Mouse (Mus musculus): ENCODE measurements at regions not wholly inside any gene's neighbourhood (a gene's known extent, or its start where the extent isn't known, plus 50 kb on each side); places are given as distances from the start of the nearest gene placed in this dataset.
A peak's percentile ranks its signal among the peaks of the same experiment; 100 is the strongest.

DNA sequence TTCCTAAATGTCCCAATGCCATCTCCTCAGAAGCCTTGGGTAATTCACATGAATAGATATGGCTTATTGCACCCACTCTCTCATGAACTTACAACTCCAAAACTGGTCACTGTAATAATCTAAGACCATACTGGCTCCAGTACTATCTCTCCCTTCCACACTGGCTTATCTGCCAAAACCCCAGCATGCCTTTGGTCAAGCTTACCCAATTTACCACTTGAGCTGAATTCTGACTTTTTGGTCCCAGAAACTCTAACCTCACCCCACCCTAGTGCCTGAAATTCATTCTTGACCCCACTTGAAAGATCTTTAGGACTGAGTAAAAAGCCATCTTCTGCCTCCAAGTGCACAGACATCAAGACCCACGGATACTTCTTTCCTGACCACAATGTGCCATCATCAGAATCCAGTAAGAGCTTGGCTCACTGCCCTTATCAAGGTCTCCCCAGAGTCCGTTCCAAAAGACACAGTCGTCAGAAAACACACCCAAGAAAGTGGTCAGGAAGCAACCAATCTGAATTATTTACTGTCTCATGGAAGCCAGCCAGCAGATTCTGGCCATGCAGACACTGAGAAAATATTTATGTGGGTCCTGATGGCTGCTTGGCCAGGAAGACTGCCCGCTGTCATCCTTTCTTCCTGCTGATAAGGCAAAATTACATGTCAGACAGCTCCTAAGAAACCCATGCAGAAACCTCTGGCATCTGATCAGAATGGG lies 70.3 kb upstream of the Trabd2b start:
- TF ChIP-seq CTCF (conservative IDR thresholded peaks at IDR 0.05): no peak
- DNase-seq (ENCODE audit: low spot score in 2 of 2): no peak
- Histone ChIP-seq H3K4me3 (no peak overlapping the region), H3K27ac (no peak overlapping the region)

DNA sequence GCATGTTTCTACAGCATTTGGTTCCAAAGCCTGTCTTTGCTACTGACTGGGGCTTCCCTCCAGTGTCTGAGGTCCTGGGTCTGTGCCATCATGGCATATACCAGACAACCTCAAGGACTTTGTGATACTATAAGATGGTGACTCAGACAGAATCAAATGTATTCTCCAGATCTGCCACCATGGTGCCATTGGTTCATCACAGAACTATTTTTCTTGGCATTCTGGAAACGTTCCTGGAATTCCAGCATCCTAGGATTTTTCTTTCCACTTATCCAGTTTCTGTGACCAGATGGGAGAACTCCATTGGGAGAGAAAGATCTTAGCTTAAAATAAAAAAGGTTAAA lies 69.8 kb upstream of the Trabd2b start:
- TF ChIP-seq CTCF (conservative IDR thresholded peaks at IDR 0.05): no peak
- Histone ChIP-seq H3K4me3 (no peak overlapping the region), H3K27ac (no peak overlapping the region)
- DNase-seq (ENCODE audit: low spot score in 2 of 2): no peak

DNA sequence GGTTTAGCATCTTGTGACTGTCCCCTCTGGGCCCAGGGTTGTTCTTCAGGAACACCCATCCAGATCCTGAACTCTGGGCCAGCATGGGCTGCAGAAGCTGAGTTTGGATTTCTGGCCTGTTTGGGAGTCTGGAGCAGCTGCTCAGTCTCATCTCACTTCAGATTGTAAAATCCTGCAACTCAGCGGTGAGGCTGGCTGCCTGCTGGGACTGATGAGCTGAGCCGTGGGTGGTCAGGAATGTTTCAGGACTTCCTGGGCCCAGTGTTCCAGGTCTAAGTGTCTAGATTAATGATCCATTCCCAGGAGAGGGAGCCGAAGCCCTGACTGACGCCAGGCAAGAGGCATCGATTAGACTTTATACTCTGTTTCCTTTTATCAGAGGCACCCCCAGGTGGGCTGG lies 66.7 kb upstream of the Trabd2b start:
- Histone ChIP-seq H3K27ac (no peak overlapping the region), H3K4me3 (no peak overlapping the region)
- no peak for TF ChIP-seq CTCF (conservative IDR thresholded peaks at IDR 0.05)
- no peak for DNase-seq (ENCODE audit: low spot score in 2 of 2)

DNA sequence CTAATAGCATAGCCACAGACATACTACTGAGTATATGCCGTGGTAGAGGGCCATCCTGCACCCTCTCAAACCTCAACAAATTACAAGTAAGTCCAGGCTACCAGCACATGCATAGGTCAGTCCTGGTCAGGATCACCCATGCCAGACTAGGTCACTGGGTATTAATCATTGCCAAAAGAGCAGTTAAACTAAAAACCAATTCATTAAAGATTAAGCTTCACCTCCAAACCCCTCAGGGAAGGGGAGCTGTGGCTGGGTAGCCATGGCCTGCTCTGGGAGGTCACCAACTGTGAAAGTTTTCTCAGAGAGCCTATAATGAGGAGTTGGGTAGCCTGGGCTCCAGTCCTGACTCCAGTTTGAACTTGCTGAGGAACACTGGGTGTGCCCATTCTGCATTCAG lies 61.4 kb upstream of the Trabd2b start:
- TF ChIP-seq CTCF (conservative IDR thresholded peaks at IDR 0.05): no peak
- Histone ChIP-seq H3K27ac (no peak overlapping the region), H3K4me3 (no peak overlapping the region)
- no peak for DNase-seq (ENCODE audit: low spot score in 2 of 2)

DNA sequence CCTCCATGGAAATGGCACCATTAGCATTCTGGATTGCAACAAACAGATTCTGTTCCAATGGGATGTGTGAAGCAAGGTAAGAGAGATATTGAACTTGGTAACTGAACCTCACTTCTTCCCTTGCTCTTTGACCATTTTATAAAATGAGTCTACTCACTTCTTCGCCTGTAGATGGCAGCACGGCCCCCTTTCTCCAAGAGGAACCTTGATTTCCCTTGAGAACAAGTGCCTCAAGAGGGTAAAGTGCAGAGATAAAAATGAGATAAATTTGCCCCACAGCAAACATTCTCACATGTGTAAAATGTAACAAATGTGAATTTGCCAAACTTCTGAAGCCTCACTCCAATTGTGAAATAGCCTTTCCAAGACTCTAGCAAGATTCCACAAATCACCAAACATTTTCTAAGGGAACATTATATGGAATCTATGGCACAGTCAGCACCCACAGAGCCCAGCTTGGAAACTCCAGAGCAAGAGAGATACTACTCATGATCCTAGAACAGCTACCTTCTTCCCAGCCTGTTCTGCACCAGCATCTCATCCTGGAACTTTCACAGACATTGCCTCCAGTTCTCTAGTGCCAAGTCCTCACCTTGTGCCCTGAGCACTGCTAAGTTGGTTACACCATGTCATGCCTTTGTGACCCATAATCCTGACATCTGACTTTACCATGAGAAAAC lies 60.3 kb upstream of the Trabd2b start:
- Histone ChIP-seq H3K4me3 (no peak overlapping the region), H3K27ac (no peak overlapping the region)
- peak; percentile 88 for TF ChIP-seq CTCF (conservative IDR thresholded peaks at IDR 0.05)

DNA sequence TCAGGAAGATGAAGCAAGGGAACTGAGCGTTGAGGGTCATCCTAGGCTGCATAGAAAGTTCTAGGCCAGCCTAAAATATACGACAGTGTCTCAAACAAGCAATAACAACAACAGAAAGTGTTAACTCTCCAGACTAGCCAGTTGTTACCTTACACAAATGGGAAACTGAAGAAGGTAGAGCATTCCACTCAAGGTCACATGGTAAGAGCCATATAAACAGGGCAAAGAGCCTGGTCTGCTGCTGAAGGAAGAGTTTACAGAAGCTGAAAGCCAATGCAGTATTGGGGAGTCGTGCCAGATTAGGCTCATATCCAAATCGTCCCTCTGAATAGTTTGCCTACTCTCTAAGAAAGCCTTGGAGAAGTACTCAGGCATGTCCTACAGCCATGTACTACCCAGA lies 59.6 kb upstream of the Trabd2b start:
- TF ChIP-seq CTCF (conservative IDR thresholded peaks at IDR 0.05): no peak
- no peak for DNase-seq (ENCODE audit: low spot score in 2 of 2)
- H3K27ac ChIP-seq: no peak overlapping the region
- no peak overlapping the region for H3K4me3 ChIP-seq

More for the DNA sequence above, 60.3 kb upstream of the Trabd2b start:
- DNase-seq (ENCODE audit: low spot score in 2 of 2): peak; percentile 35 to 53

DNA sequence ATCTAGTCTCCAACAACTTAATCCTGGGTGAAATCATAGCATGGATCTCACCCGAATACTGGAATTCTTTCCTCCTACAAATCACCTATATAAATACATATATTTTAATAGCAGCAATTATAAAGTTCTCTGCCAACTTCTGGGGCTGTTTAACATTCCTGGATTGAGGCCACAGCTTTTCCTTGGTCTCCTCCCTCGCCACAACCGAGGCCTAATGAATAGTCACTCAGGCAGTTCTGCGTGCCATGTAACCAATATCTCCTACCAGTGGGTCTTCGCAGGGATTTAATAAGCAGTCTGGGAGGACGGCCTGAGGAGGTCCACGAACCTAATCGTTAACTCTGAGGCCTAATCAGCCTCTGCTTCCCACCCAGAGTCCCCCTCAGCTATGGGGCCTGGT lies 56.9 kb upstream of the Trabd2b start:
- H3K4me3 ChIP-seq: no peak overlapping the region
- DNase-seq (ENCODE audit: low spot score in 2 of 2): no peak
- H3K27ac ChIP-seq: no peak overlapping the region
- TF ChIP-seq CTCF (conservative IDR thresholded peaks at IDR 0.05): no peak

DNA sequence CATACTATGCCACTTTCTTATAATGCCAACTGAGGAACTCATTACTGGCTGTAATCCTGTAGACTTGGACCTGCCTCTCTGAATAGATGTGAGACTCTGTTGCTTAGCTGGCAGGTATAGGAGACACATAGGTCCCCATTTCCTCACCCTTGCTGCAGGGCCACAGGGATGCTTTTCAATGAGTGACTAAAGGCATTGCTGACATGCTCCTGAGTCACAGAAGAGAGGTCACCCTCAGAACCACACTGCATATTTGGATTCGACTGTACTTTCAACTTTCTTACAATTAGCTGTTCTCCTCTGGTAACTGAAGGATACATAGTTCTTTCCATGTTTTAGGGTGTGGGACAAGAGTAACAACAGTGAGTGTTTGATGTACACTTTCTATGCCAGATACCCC lies 55.2 kb upstream of the Trabd2b start:
- TF ChIP-seq CTCF (conservative IDR thresholded peaks at IDR 0.05): no peak
- Histone ChIP-seq H3K4me3 (no peak overlapping the region), H3K27ac (no peak overlapping the region)
- DNase-seq (ENCODE audit: low spot score in 2 of 2): no peak

DNA sequence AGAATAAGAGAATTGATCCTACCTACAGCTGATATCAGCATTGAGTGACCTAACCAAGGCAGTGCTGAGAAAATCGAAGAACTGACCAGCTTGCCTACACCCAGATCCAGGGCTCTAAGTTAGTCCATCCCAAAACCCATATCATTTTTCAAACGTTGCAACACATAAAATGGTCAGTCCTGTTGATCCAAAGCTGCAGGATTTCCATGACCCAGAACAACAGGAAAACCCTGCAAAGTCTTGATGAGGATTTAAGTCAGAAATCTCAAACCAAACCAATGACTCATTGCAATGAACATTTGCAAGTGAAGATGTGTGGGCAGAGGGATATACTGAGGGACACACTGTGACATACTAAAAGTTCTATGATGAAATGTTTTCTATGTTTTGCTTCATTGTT lies 53.5 kb upstream of the Trabd2b start:
- DNase-seq (ENCODE audit: low spot score in 2 of 2): no peak
- no peak overlapping the region for H3K4me3 ChIP-seq
- no peak for TF ChIP-seq CTCF (conservative IDR thresholded peaks at IDR 0.05)
- H3K27ac ChIP-seq: no peak overlapping the region
